Comparison of ENCODE assay signal across 22 mouse cellular contexts in genomic region chr1:91935171-91935570, GRCm38 (mm10).
DNase-seq lines count a peak whose midpoint lies in the region; ATAC-seq lines count a peak whose summit lies in the region.
"Had no signal": no experiment of that assay in that cellular context is flagged by ENCODE, and none has a peak within 500 bp of the region (broad histone marks: within the 10 kb centered on the region; RNA-seq: fewer than 3 reads in every experiment).

No protein-coding gene starts in this region.

- DNase-seq in heart, adult 18-20 months, result peak; percentile 51 to 71
- no peak for DNase-seq in heart, postnatal 4 days
- DNase-seq in heart, adult 9 months (ENCODE audit: low spot score in 2 of 2), result peak; percentile 42 to 72
- DNase-seq in layer of hippocampus, postnatal 25 days (ENCODE audit: extremely low spot score in 1 of 2, low spot score in 1 of 2), result no peak
- no peak for DNase-seq in urinary bladder, adult 2 months (ENCODE audit: low spot score)
- no peak for DNase-seq in forebrain, embryonic 14.5 days (ENCODE audit: low spot score)
- DNase-seq: adrenal gland, adult 2 months; cerebellum, adult 11-12 months; cerebellum, postnatal 36 days; embryo, embryonic 11 days; kidney, adult 18-20 months; kidney, postnatal 10 days; layer of hippocampus, postnatal 36 days; lung, postnatal 4 days; right cerebral cortex, adult 18-20 months; right cerebral cortex, postnatal 4 days; thymus, postnatal 25 days had no signal

- peaks cover 11% of the 10 kb centered on the region; the same call in 1 of the 2 replicates for H3K4me1 ChIP-seq in heart, embryonic 15.5 days (replicated peaks)
- no peaks in the 10 kb centered on the region for H3K4me1 ChIP-seq in forebrain, embryonic 14.5 days (ENCODE audit: control insufficient read depth, insufficient read depth, low read length)
- H3K4me1 ChIP-seq: stomach, embryonic 15.5 days had no signal

- ATAC-seq in heart, embryonic 15.5 days (replicated peaks; ENCODE audit: insufficient number of reproducible peaks, insufficient read depth, low FRiP score, low read depth), result 0 out of 2 replicates have a peak, but pooled peaks have one; percentile 9
- ATAC-seq in forebrain, embryonic 14.5 days, result no peak
- ATAC-seq: forebrain, embryonic 16.5 days; inflammation-experienced regulatory T-cells, adult 6 months had no signal

- H3K27ac ChIP-seq in heart, embryonic 15.5 days, result 0 out of 2 replicates have a peak overlapping the region, but pooled peaks have one; percentile 6
- no peak overlapping the region for H3K27ac ChIP-seq in forebrain, embryonic 14.5 days (ENCODE audit: low read depth, low read length)
- H3K27ac ChIP-seq: hindbrain, embryonic 14.5 days; stomach, embryonic 15.5 days had no signal

- no peak overlapping the region for H3K4me3 ChIP-seq in heart, embryonic 15.5 days
- H3K4me3 ChIP-seq in forebrain, embryonic 14.5 days (ENCODE audit: low read depth, low read length), result no peak overlapping the region
- H3K4me3 ChIP-seq: stomach, embryonic 15.5 days had no signal

- no peak overlapping the region for H3K4me2 ChIP-seq in heart, embryonic 15.5 days
- H3K4me2 ChIP-seq in forebrain, embryonic 14.5 days (ENCODE audit: low read length), result no peak overlapping the region
- H3K4me2 ChIP-seq: hindbrain, embryonic 14.5 days; stomach, embryonic 15.5 days had no signal

- no peaks in the 10 kb centered on the region for H3K27me3 ChIP-seq in heart, embryonic 15.5 days
- H3K27me3 ChIP-seq in forebrain, embryonic 14.5 days (replicated peaks; ENCODE audit: control insufficient read depth, insufficient read depth, low read length), result no peaks in the 10 kb centered on the region
- H3K27me3 ChIP-seq: stomach, embryonic 15.5 days had no signal

- H3K9ac ChIP-seq in heart, embryonic 15.5 days, result no peak overlapping the region
- no peak overlapping the region for H3K9ac ChIP-seq in forebrain, embryonic 14.5 days (ENCODE audit: low read length)
- H3K9ac ChIP-seq: hindbrain, embryonic 14.5 days; stomach, embryonic 15.5 days had no signal

- H3K36me3 ChIP-seq in heart, embryonic 15.5 days, result peaks cover 15% of the 10 kb centered on the region; the same call in 1 of the 2 replicates
- peaks cover 53% of the 10 kb centered on the region for H3K36me3 ChIP-seq in forebrain, embryonic 14.5 days (ENCODE audit: control insufficient read depth, insufficient read depth, low read length)

- 45% methylated on average over 3 of the region's 3 CpGs for WGBS in heart, embryonic 15.5 days
- WGBS in forebrain, embryonic 14.5 days, result 93% methylated on average over 3 of the region's 3 CpGs

- H3K9me3 ChIP-seq in heart, embryonic 15.5 days (replicated peaks), result no peaks in the 10 kb centered on the region
- no peaks in the 10 kb centered on the region for H3K9me3 ChIP-seq in forebrain, embryonic 14.5 days (replicated peaks; ENCODE audit: control insufficient read depth, low read length)
- H3K9me3 ChIP-seq: stomach, embryonic 15.5 days had no signal

Comparison
In these comparisons a context has a peak if more than half of its experiments do, and no peak if none do; other contexts are left out.
1. DNase-seq: peak in heart, adult 18-20 months (2 of 2) and heart, adult 9 months (2 of 2); none in heart, postnatal 4 days (single experiment), layer of hippocampus, postnatal 25 days (0 of 2), urinary bladder, adult 2 months (single experiment) and forebrain, embryonic 14.5 days (single experiment).